Mouse (Mus musculus) adrenal gland, adult 2 months (tissue): ENCODE results near the gene Scoc. TPM values are rescaled to one million over a fixed set of nuclear protein-coding genes. Genes with fewer than 3 reads are reported as not detected.

Source experiments
- DNase-seq: peaks from one replicate; pipeline ENCODE4 v3.0.0; 2021
- polyA plus RNA-seq: library from polyadenylated mRNA; depleted of rRNA; stranded (reverse); fragments of >200 nt; gene quantifications from 2 replicates; pipeline ENCODE4 v1.2.3, GENCODE M21; 2012; rRNA removed
- total RNA-seq, 2 experiments: library from RNA; stranded (reverse); gene quantifications; 2 replicates each; pipeline ENCODE4 v1.2.3; 2021

The Scoc gene
- total and polyA plus RNA-seq, 3 experiments, result 0.93 to 82.5 (median 73.5) TPM

DNA sequence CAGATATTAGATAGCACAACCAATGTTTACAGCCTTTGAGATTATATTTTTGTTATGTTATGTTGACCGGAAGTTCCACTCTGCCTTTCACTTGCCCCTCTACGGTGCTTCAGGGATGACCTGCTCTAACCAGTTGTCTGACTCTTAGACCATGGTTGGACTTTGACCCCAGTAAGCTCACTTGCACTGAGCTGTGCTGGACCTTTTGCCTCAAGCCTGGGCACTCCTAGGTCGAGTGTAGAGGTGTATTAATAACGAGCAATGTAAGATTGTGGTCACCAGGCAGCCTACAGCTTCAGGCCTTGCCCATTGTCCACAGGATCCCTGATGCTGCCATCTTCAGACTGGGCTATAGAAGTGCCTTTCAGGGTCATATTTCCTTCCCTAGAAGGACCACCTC, 60.5 kb downstream of the Scoc start:
- DNase-seq, result no peak

DNA sequence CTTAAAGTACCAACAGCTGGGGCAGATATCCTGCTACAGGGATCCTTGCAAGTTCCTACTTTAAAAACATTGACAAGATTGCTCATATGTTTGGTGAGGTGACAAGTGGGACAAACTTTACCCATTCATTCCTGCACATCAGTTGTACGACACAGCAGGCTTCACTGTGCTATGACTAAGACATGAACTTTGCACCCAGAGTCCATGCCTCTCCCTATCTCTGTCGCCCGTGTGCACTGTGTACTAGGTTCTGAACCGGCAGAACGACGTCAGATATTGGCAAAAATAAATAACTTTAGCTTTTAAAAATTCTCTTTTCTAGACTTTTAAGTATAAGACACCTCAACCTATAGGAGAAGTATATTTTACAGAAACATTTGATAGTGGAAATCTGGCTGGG, 61.5 kb downstream of the Scoc start:
- no peak for DNase-seq

DNA sequence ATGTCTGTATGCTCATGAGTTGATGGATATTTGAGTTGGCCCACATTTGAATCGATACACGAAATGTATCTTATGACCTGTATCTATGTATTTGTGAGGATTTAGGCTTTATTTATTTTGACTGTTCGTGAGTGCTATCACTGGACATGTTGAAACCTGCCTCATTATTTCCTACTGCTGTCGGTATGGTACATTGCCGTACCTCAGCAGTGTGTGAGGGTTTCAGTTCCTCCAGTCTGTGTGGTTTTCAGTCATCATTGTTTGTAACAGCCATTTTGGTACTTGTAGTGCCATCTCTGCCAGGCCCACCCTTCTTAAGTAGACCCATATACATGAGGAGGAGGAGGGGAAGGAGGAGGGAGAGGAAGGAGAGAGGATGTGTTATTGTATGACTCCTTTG, 63.9 kb downstream of the Scoc start:
- DNase-seq, result no peak

DNA sequence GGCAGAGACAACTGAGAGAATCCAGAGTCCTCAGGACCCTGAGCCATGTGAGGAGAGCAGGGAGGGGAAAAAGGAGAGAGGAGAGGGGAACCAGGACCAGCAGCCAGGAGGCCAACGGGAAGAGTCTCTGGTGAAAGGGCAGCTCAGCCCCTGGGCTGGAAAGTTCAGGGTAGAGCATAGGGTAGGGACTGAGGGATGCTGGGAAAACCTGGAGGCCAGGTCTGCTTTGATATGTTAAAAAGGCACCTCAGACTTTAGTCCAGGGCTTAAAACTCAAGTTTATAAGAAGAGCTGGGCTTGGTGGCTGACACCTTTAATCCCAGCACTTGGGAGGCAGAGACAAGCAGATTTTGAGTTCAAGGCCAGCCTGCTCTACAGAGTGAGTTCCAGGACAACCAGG, 65.7 kb downstream of the Scoc start:
- no peak for DNase-seq

DNA sequence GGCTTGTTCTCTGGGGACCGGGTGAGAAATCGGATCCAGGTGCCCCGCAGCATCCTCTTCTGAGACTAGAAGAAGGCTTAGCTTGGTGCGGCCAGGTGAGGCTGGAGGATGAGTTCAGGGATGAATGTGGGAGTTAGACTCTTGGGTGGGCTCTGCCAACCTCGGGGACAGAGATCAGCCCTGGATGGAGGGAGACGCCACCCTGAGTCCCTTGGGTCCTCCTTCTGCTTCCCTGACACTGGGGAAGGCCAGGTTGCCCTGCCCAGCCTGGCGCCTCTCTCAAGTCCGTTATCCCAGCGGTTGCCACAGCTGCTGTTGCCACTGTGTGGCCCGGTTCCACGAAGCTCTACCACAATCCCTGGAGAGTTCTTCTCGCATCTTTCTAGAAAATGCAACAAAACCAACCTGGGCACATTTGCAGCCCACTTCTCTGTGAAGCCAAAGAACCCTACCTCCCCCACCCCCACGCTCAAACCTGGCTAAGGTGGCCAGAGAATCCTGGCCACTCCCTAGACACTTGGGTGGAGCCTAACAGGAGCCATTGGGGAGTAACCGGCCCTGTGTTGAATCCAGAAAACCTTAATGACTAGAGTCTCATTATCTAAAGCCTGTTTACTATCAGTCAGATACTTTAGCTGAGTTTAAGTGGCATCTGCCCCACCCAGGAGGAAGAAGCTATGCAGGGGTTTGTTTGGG, 68.0 kb downstream of the Scoc start:
- DNase-seq, result no peak

DNA sequence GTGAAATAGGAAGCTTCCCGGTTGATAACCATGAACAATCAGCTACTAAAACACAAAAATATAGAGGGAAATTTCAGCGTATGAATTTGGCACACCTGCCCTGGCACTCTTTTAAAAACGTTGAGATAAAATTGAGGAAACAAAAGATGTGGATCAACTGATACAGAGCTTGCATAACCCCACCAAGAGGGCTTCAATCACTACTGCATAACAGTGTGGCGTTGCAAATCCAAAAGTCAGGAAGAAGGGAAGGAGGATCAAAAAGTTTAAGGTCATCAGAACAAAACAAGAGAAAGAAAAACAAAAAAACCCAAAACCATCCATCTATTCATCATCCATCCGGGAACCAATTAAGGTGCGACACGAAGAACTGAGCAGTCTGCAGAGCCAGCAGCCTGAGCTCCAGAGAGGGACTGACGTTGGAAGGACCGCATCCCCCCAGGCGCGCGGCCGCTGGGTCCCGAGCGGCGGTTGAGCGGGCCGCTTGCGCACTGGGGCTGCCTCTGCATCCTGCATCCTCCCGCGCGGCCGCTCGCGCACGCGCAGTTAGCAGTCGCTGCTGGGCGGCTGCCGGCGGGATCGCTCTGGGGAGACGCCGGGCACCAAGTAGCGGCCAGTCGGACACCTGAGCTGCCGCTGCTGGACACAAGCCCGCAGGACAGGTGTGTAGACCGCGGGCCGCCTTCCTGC, 68.7 kb downstream of the Scoc start, which contains the start of gene Clgn:
Clgn (plus strand) TSS at position 552 of the 690 bp plus-strand sequence.
- DNase-seq, result peak; percentile 45

DNA sequence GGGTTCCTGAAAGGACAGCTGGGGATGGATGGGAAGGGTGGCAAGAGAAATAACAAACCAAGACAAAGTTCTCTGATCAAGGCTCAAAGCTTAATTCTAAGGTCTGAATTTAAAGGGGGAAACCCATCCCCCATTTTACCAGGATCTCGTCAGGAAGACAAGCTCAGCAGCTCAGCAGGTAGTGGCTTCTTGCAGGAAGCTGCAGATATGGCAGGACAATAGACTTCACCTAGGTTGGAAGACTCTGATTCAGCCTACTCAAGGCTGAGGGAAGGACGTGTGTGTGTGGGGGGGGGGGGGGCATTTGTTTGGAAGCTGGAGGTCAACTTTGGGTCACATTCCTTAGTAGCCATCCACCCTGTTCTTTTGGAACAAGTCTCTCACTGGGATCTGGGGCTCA, 75.3 kb downstream of the Scoc start:
- no peak for DNase-seq

DNA sequence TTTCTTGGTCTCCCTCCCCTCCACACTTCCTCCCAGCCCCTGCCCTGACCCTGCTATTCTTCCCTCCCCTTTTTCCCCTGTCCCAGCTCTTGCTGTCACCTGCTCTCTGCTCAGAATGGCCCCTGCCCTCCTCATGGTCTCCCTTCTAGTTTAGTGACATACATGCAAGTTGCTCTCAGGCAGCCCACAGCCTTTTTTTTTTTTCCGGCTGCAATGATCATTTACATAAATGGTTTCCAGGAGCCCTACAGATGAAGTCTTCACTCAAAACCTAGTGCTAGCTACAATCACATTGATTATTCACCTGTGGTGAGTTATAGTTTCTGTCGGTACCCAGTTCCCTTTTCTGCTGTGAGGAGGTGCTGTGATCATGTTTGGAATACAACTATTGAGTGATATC, 77.2 kb downstream of the Scoc start:
- no peak for DNase-seq

DNA sequence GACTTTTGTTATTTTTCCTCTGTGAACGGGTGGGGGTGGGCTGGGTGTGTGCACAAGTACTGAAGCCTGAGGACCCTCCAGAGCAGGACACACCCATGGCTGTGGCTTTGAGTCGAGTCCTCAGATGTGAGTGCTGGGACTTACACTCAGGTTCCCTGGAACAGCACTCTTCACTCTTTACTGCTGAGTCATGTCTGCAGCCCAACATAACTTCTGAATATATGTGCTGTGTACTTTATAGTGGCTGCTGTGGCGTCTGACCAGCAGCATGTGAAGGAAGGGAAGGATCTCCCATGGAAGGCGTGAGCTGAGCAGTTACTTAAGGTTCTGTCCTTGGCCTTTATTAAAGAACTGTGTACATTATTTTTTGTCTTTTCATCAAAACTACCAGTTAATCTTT, 78.0 kb downstream of the Scoc start:
- no peak for DNase-seq

Other genes starting within 250 kb of the Scoc start
- gene Ucp1, start 168.0 kb downstream of the Scoc start, total RNA-seq, result 1,000 to 10,000 TPM; 1,236 to 2,173 TPM
- gene Ucp1, start 168.0 kb downstream of the Scoc start, polyA plus RNA-seq, result 551 and 1,129 TPM in 2 replicates
- 10 to 100 TPM; 24.6 to 27.8 TPM for gene Elmod2, start 125.9 kb downstream of the Scoc start, total RNA-seq
- 0.93 and 0.98 TPM in 2 replicates for gene Elmod2, start 125.9 kb downstream of the Scoc start, polyA plus RNA-seq
- not detected for gene Mgat4d, start 109.9 kb downstream of the Scoc start, total RNA-seq
- gene Mgat4d, start 109.9 kb downstream of the Scoc start, polyA plus RNA-seq, result not detected in 2 replicates
- under 1 TPM in 1 of 2 experiments, not detected in 1; 0.17 TPM for gene Clgn, start 68.5 kb downstream of the Scoc start, total RNA-seq
- not detected in 2 replicates for gene Clgn, start 68.5 kb downstream of the Scoc start, polyA plus RNA-seq
- not detected for gene Olfr370, start 77.4 kb upstream of the Scoc start, total RNA-seq
- not detected in 2 replicates for gene Olfr370, start 77.4 kb upstream of the Scoc start, polyA plus RNA-seq
- 100 to 1,000 TPM; 209 to 258 TPM for gene Ndufb7, start 108.3 kb upstream of the Scoc start, total RNA-seq
- 402 and 495 TPM in 2 replicates for gene Ndufb7, start 108.3 kb upstream of the Scoc start, polyA plus RNA-seq
- gene Tecr, start 149.6 kb upstream of the Scoc start, total RNA-seq, result 100 to 1,000 TPM; 409 to 723 TPM
- gene Tecr, start 149.6 kb upstream of the Scoc start, polyA plus RNA-seq, result 1,113 and 1,272 TPM in 2 replicates
- gene Dnajb1, start 149.8 kb upstream of the Scoc start, total RNA-seq, result 10 to 100 TPM; 21.8 to 61.9 TPM
- 21.8 and 27.3 TPM in 2 replicates for gene Dnajb1, start 149.8 kb upstream of the Scoc start, polyA plus RNA-seq
- 10 to 100 TPM; 29.5 to 50.1 TPM for gene Gipc1, start 194.3 kb upstream of the Scoc start, total RNA-seq
- gene Gipc1, start 194.3 kb upstream of the Scoc start, polyA plus RNA-seq, result 53.8 and 56.4 TPM in 2 replicates
- 1 to 10 TPM in 1 of 2 experiments, under 1 TPM in 1; 0.76 to 1.1 TPM for gene Ptger1, start 208.3 kb upstream of the Scoc start, total RNA-seq
- gene Ptger1, start 208.3 kb upstream of the Scoc start, polyA plus RNA-seq, result 2.1 and 2.8 TPM in 2 replicates
- gene Pkn1, start 240.8 kb upstream of the Scoc start, total RNA-seq, result 100 to 1,000 TPM; 110 to 115 TPM
- gene Pkn1, start 240.8 kb upstream of the Scoc start, polyA plus RNA-seq, result 138 and 164 TPM in 2 replicates